Mouse (Mus musculus) spleen, adult 2 months (tissue): ENCODE results near the gene Kat2a. TPM values are rescaled to one million over a fixed set of nuclear protein-coding genes. Genes with fewer than 3 reads are reported as not detected.

Experiments
- DNase-seq, 2 experiments: peaks; one replicate each; pipeline versions ENCODE4 v3.0.0 to v3.0.0-alpha.2; 2012 to 2021; ENCODE audit warnings: low spot score in 2 of 2, low read depth in 1 of 2
- H3K27ac ChIP-seq: fragments of 200-500 bp; 2 replicates; pipeline ENCODE4 v1.5.1; 2012; ENCODE audit warnings: low read length, inconsistent platforms; ENCODE audit not compliant: insufficient read depth
- H3K27me3 ChIP-seq: fragments of 200-500 bp; 2 replicates; pipeline ENCODE4 v1.6.1; 2012; ENCODE audit warnings: mild to moderate bottlenecking, moderate library complexity, low read length, inconsistent platforms; ENCODE audit not compliant: control insufficient read depth, insufficient read depth
- H3K36me3 ChIP-seq: fragments of 200-500 bp; 2 replicates; pipeline ENCODE4 v1.6.1; 2012; ENCODE audit warnings: mild to moderate bottlenecking, low read length, inconsistent platforms; ENCODE audit not compliant: control insufficient read depth, insufficient read depth
- H3K4me1 ChIP-seq: fragments of 200-500 bp; 2 replicates; pipeline ENCODE4 v1.6.1; 2011; ENCODE audit warnings: inconsistent platforms; ENCODE audit not compliant: control insufficient read depth, insufficient read depth, insufficient read length
- H3K4me3 ChIP-seq: fragments of 200-500 bp; 2 replicates; pipeline ENCODE4 v1.5.1; 2011; ENCODE audit warnings: mild to moderate bottlenecking, inconsistent platforms; ENCODE audit not compliant: insufficient read depth, insufficient read length; ENCODE audit errors: extremely low read depth
- CTCF ChIP-seq: fragments of 200-500 bp; IDR thresholded peaks from 2 replicates; pipeline ENCODE4 v1.5.1; 2011; ENCODE audit warnings: mild to moderate bottlenecking, inconsistent platforms; ENCODE audit not compliant: insufficient read depth, insufficient read length, insufficient replicate concordance; ENCODE audit errors: extremely low read depth
- POLR2A ChIP-seq: fragments of 200-500 bp; IDR thresholded peaks from 2 replicates; pipeline ENCODE4 v1.6.1; 2011; ENCODE audit warnings: low read depth, low read length, inconsistent platforms
- WGBS: fragments of 180-500 bp; shearing (Covaris S2); methylation state at CpG from one replicate; pipeline ENCODE4 v1.1.7; 2018; 5-methylcytosine and 5-hydroxymethylcytosine counted together
- polyA plus RNA-seq: library from polyadenylated mRNA; depleted of rRNA; stranded (reverse); fragments of >200 nt; gene quantifications from 2 replicates; pipeline ENCODE4 v1.2.3, GENCODE M21; 2012

Gene Kat2a
- polyA plus RNA-seq, 1 experiment: 31.1 TPM

DNA sequence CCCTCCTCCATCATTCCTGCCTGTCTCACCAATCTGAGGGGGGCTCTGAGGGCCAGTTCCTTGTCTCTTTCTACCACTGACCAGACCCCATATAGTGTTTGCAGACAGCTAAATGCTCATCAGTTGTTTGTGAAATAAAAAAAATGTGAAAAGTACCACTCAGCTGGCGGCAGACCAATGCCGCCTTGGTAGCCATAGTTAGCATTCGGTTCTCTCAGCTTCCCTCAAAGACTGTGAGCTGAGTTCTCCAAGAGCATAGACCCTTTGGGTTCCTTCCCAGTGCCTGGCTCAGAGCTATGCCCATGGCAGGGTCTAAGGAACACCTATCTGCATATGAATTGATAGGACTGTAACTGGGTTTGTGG lies 42.4 kb upstream of the Kat2a start:
- Histone ChIP-seq H3K4me1 (peaks cover 12% of the 10 kb centered on the region), H3K36me3 (no peaks in the 10 kb centered on the region), H3K27me3 (no peaks in the 10 kb centered on the region; the same call in 1 of the 2 replicates), H3K4me3 (no peak overlapping the region), H3K27ac (no peak overlapping the region)
- 87% methylated on average over 3 of the region's 3 CpGs for WGBS
- no peak for DNase-seq
- TF ChIP-seq POLR2A: no peak
- TF ChIP-seq CTCF: no peak

DNA sequence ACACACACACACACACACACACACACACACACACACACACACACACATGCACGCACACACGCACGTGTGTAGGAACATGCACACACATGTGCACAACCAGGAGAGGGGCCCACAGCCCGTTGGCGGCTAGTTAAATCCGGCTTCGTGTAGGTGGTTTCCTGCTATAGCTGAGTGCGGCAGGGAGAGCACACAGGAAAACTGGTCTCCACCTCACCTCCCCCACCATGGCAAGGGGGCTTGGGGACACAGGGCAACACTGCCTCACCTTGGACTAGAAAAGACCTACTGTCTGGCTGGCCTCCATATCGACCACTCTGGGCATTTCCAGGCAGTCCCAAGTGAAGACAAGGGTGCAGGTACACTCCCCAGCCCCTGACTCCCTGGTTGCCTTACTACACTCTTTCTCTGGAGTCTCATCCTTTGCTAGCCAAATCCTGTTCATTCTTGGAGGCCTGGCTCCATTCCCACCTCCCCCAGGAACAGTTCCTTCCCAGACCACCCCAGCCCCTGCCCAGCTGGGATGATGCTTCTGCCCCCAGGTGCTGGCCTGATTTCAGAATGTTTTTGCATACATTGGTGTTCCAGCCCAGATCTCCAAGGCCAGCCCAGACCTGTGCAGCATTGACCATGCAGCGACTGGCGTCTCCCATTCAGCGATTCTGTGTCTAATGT lies 41.9 kb upstream of the Kat2a start:
- 74% methylated on average over 9 of the region's 12 CpGs for WGBS
- no peaks in the 10 kb centered on the region; the same call in 1 of the 2 replicates for H3K27me3 ChIP-seq
- peaks cover 8% of the 10 kb centered on the region; the same call in 1 of the 2 replicates for H3K4me1 ChIP-seq
- H3K27ac ChIP-seq: no peak overlapping the region
- no peak for DNase-seq
- TF ChIP-seq POLR2A: no peak
- TF ChIP-seq CTCF: no peak
- no peak overlapping the region for H3K4me3 ChIP-seq
- H3K36me3 ChIP-seq: no peaks in the 10 kb centered on the region

DNA sequence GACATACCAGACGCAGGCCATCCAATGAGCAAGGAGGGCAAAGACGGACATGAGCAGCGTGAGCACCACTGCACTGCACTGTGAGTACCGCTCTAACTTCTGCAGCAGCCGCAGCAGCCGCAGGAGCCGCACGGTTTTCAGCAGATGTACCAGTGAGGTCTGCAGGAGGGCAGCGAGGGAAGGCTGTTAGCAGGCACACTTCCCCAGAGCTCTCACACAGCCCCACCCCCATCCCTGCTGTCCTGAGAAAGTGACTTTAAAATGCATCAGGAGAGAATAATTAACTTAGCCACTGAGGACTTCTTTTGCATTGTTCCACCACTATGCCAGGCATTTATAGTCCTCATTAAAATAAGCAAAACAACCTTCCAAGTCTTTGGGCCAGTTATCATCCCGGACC lies 40.0 kb upstream of the Kat2a start:
- no peak for TF ChIP-seq CTCF
- TF ChIP-seq POLR2A: no peak
- Histone ChIP-seq H3K36me3 (no peaks in the 10 kb centered on the region), H3K4me3 (no peak overlapping the region), H3K27ac (no peak overlapping the region), H3K27me3 (no peaks in the 10 kb centered on the region), H3K4me1 (no peaks in the 10 kb centered on the region)
- DNase-seq: no peak
- WGBS: 60% methylated on average over 10 of the region's 10 CpGs

DNA sequence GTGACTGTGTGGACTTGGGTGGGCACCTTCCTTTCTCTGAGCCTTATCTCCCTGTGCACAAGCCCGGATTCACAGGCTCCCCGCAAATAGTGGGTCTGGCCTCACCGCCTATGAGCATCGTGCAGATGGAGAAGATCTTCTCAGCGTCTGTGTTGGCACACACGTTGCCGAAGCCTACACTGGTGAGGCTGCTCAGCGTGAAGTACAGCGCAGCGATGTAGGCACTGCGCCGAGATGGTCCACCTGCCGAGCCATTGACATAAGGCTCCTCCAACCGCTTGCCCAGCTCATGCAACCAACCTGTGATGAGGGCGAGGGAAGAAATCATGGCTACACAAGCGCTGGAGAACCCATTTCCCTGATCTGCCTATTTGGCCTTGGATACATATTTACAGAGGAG lies 37.9 kb upstream of the Kat2a start:
- no peak for DNase-seq
- WGBS: 89% methylated on average over 16 of the region's 16 CpGs
- H3K4me1 ChIP-seq: no peaks in the 10 kb centered on the region; the same call in 1 of the 2 replicates
- no peaks in the 10 kb centered on the region for H3K36me3 ChIP-seq
- no peak overlapping the region for H3K4me3 ChIP-seq
- no peaks in the 10 kb centered on the region for H3K27me3 ChIP-seq
- TF ChIP-seq POLR2A: no peak
- no peak overlapping the region for H3K27ac ChIP-seq

DNA sequence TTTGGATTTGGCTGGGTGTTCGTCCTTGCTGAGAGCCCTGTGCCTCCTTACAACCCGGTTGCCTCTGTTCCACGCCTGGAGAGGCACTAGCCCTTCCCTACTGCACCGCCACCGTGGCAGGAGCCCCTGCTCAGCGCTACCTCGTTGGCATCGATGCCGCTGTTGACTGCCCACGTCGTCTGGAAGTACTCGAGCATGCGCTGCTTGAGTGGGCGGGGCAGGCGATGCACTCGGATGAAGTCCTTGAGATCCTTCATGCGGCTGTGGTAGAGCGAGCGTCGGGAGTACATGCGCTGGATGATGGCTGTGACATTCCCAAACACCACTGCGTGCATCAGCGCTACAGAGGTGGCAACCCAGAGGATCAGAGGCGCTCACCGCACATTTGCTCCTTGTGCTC lies 37.2 kb upstream of the Kat2a start:
- H3K27me3 ChIP-seq: no peaks in the 10 kb centered on the region
- H3K27ac ChIP-seq: no peak overlapping the region
- no peaks in the 10 kb centered on the region; the same call in 1 of the 2 replicates for H3K4me1 ChIP-seq
- DNase-seq: no peak
- WGBS: 66% methylated on average over 25 of the region's 25 CpGs
- H3K4me3 ChIP-seq: no peak overlapping the region
- no peaks in the 10 kb centered on the region for H3K36me3 ChIP-seq
- TF ChIP-seq CTCF: no peak
- no peak for TF ChIP-seq POLR2A

DNA sequence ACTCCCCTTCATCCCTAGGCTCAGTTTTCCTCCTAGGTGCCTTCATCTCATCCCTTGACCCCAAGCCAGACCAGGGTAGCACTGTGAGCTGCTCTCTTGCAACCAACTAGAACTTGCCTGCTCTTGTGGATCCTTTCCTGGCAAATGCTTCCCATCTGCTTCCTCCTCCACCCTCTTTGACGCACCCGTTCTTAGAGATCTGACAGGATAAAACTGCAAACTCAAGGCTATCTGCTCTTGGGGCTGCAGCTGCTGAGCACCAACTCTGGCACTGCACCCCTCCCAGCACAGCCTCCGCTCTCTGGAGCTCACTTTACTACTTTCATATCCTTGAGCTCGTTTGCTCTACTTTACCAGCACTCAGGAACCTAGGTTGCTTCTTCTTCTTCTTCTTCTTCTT lies 36.4 kb upstream of the Kat2a start:
- H3K4me1 ChIP-seq: no peaks in the 10 kb centered on the region; the same call in 1 of the 2 replicates

DNA sequence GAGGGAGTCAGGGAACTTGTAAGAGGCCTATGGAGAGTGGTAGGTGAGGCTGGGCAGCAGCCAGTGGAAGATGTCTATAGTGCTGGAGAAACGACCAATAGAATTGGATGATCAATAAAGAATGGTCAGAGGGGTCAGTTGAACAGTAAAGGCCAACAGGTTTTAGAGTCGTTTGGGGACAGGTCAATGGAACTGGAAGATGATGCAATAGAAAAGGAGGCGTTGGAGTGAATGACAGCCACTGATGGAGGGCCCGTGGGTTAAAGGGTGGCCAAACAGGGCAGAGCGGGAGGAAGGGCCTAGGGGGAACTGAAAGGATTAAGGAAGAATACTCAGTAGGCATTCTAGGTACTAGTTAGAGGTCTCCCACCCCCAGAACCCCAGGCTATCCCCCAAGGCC lies 34.8 kb upstream of the Kat2a start:
- H3K27me3 ChIP-seq: no peaks in the 10 kb centered on the region
- WGBS: 76% methylated on average over 5 of the region's 5 CpGs
- DNase-seq: no peak
- no peak overlapping the region for H3K4me3 ChIP-seq
- no peak overlapping the region for H3K27ac ChIP-seq
- TF ChIP-seq CTCF (no peak), POLR2A (no peak)
- H3K4me1 ChIP-seq: no peaks in the 10 kb centered on the region; the same call in 1 of the 2 replicates
- no peaks in the 10 kb centered on the region for H3K36me3 ChIP-seq

More for the DNA sequence above, 36.4 kb upstream of the Kat2a start:
- Histone ChIP-seq H3K27ac (no peak overlapping the region), H3K4me3 (no peak overlapping the region), H3K36me3 (no peaks in the 10 kb centered on the region), H3K27me3 (no peaks in the 10 kb centered on the region)
- TF ChIP-seq POLR2A: no peak
- TF ChIP-seq CTCF: no peak
- 50% methylated on average over 4 of the region's 4 CpGs for WGBS
- DNase-seq: no peak
